Mouse (Mus musculus): ENCODE data around the gene Dnajc7. TPM values are rescaled to one million over a fixed set of nuclear protein-coding genes. Genes with fewer than 3 reads are reported as not detected.

The Dnajc7 gene
- polyA plus RNA-seq, 1 experiment from 2014 or later: 280 TPM

DNA sequence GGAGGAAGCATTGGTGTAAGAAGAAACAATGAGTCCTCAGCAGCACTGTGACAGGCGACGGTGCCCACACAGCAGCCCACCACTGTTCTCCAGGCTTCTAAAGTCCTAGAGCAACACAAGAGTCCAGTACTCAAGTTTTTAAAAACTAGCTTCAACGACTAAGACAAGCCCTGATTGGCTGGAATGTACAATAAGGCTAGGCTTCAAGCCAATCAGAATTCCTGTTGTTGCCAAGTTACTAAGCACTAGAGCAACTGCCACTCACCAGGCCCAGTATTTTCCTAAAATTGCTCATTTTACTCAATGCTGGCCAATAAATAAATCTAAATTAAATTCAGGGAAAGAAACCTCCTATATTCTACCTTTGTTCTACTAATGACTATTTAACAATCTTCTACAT is 6.7 kb downstream of the Dnajc7 start:
- no peak overlapping the region for H3K4me3 ChIP-seq
- 0 out of 2 replicates have a peak, but pooled peaks cover 11% of the 10 kb centered on the region for H3K36me3 ChIP-seq
- no peaks in the 10 kb centered on the region for H3K27me3 ChIP-seq
- ATAC-seq (ENCODE audit: insufficient number of reproducible peaks, insufficient read depth, low FRiP score, low TSS enrichment): no peak
- no peak overlapping the region for H3K27ac ChIP-seq
- no peaks in the 10 kb centered on the region for H3K9me3 ChIP-seq
- no peak overlapping the region for H3K9ac ChIP-seq
- H3K4me2 ChIP-seq (replicated peaks): no peak overlapping the region
- H3K4me1 ChIP-seq: peaks cover 15% of the 10 kb centered on the region
- WGBS: 94% methylated on average over 3 of the region's 3 CpGs

- Histone ChIP-seq H3K9ac (no peak overlapping the region), H3K36me3 (0 out of 2 replicates have a peak, but pooled peaks cover 14% of the 10 kb centered on the region), H3K9me3 (no peaks in the 10 kb centered on the region), H3K4me3 (no peak overlapping the region), H3K4me2 (replicated peaks) (no peak overlapping the region), H3K4me1 (0 out of 2 replicates have a peak, but pooled peaks cover 6% of the 10 kb centered on the region), H3K27ac (no peak overlapping the region), H3K27me3 (no peaks in the 10 kb centered on the region)
- WGBS: 93% methylated on average over 6 of the region's 6 CpGs
- no peak for ATAC-seq (ENCODE audit: insufficient number of reproducible peaks, insufficient read depth, low FRiP score, low TSS enrichment)
Observed at GRCm38 (mm10) chr11:100611627-100612026, 8.3 kb downstream of the Dnajc7 start.

DNA sequence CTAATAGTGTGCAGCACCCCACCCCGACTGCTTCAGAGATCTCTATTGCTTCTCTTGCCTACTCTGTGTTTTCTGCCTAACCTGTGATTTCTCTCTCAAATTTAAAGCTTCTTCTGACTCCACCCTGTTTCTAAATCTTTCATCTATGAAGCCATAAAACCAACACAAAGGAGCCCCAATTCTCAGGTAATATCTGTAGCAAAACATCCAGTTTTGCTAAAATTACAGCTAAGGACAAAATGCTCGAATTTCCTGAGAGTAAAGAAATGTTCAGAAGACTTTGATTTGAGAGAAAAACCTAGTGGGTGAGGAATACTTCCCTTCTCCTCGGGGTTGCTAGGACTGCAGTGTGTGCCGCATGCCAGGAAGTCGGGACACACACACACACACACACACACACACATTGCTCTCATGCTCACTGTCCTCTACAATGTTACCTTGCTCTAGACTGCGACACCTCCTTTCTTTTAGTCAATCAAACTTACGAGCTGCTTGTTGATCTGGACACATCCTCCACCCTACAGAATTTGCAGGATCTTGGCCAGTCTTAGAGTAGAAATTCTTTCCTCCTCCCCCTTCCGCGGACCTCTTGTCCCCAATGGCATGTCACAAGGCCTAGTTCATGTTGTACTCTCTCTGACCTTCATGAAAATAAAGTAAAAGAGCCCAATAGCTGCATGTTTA is 9.8 kb downstream of the Dnajc7 start:
- Histone ChIP-seq H3K4me2 (replicated peaks) (no peak overlapping the region), H3K27me3 (no peaks in the 10 kb centered on the region)
- WGBS: 79% methylated on average over 9 of the region's 9 CpGs

GRCm38 (mm10) chr11:100609355-100609996 is 10.5 kb downstream of the Dnajc7 start:
- Histone ChIP-seq H3K36me3 (peaks cover 9% of the 10 kb centered on the region; the same call in 1 of the 2 replicates), H3K27me3 (no peaks in the 10 kb centered on the region), H3K9me3 (no peaks in the 10 kb centered on the region), H3K9ac (no peak overlapping the region), H3K27ac (no peak overlapping the region), H3K4me3 (no peak overlapping the region), H3K4me1 (no peaks in the 10 kb centered on the region), H3K4me2 (replicated peaks) (no peak overlapping the region)
- ATAC-seq (ENCODE audit: insufficient number of reproducible peaks, insufficient read depth, low FRiP score, low TSS enrichment): no peak
- WGBS: 91% methylated on average over 5 of the region's 5 CpGs

More for the DNA sequence above, 9.8 kb downstream of the Dnajc7 start:
- peaks cover 9% of the 10 kb centered on the region; the same call in 1 of the 2 replicates for H3K36me3 ChIP-seq
- H3K4me3 ChIP-seq: no peak overlapping the region
- H3K9me3 ChIP-seq: no peaks in the 10 kb centered on the region
- H3K27ac ChIP-seq: no peak overlapping the region
- no peaks in the 10 kb centered on the region for H3K4me1 ChIP-seq
- no peak for ATAC-seq (ENCODE audit: insufficient number of reproducible peaks, insufficient read depth, low FRiP score, low TSS enrichment)
- no peak overlapping the region for H3K9ac ChIP-seq

DNA sequence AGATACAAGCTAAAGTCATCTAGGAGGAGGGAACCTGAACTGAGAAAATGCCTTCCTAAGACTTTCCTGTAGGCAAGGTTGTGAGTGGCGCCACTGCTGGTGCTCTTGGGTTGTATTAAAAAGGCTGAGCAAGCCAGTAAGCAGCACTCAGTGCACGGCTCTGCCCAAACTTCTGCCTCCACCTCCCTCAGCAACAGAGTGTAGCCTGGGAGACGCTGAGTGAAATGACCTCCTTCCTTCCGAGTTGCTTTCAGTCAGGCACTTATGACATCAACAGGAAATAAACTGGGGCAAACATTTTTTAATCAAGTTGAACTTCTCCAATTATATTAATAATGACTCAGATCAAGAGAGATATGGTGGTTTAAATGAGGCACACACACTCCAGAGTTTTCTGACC is 11.2 kb downstream of the Dnajc7 start:
- ATAC-seq (ENCODE audit: insufficient number of reproducible peaks, insufficient read depth, low FRiP score, low TSS enrichment): no peak
- no peaks in the 10 kb centered on the region for H3K9me3 ChIP-seq
- no peak overlapping the region for H3K4me2 ChIP-seq (replicated peaks)
- WGBS: 72% methylated on average over 4 of the region's 4 CpGs
- peaks cover 9% of the 10 kb centered on the region; the same call in 1 of the 2 replicates for H3K36me3 ChIP-seq
- no peak overlapping the region for H3K9ac ChIP-seq
- no peak overlapping the region for H3K4me3 ChIP-seq
- H3K4me1 ChIP-seq: no peaks in the 10 kb centered on the region
- H3K27ac ChIP-seq: no peak overlapping the region
- no peaks in the 10 kb centered on the region for H3K27me3 ChIP-seq

DNA sequence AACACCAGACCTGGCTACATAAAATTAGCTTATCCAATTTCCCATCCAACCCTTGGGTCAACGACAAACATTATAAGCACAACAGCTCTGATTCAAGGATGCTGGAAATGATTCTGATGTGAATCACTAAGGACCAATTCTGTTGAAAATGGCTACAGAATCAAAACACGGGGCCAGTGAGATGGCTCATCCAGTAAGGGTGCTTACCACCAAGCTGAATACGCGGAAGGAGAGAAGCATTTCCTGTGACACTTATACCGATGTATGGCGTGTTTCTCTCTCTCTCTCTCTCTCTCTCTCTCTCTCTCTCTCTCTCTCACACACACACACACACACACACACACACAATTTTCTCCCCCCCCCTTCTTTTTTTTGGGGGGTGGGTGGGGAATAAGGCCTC is 12.8 kb downstream of the Dnajc7 start:
- no peak overlapping the region for H3K9ac ChIP-seq
- WGBS: 95% methylated on average over 6 of the region's 6 CpGs
- no peak overlapping the region for H3K4me2 ChIP-seq (replicated peaks)
- no peak overlapping the region for H3K4me3 ChIP-seq
- H3K9me3 ChIP-seq: no peaks in the 10 kb centered on the region
- H3K27ac ChIP-seq: no peak overlapping the region
- peaks cover 16% of the 10 kb centered on the region; the same call in 1 of the 2 replicates for H3K36me3 ChIP-seq
- ATAC-seq (ENCODE audit: insufficient number of reproducible peaks, insufficient read depth, low FRiP score, low TSS enrichment): no peak
- no peaks in the 10 kb centered on the region for H3K27me3 ChIP-seq
- H3K4me1 ChIP-seq: no peaks in the 10 kb centered on the region

- Histone ChIP-seq H3K4me1 (no peaks in the 10 kb centered on the region), H3K36me3 (peaks cover 28% of the 10 kb centered on the region), H3K4me2 (replicated peaks) (no peak overlapping the region), H3K27me3 (no peaks in the 10 kb centered on the region), H3K9ac (no peak overlapping the region), H3K9me3 (no peaks in the 10 kb centered on the region), H3K27ac (no peak overlapping the region), H3K4me3 (no peak overlapping the region)
- WGBS: 89% methylated on average over 10 of the region's 10 CpGs
- no peak for ATAC-seq (ENCODE audit: insufficient number of reproducible peaks, insufficient read depth, low FRiP score, low TSS enrichment)
Observed at GRCm38 (mm10) chr11:100605451-100605850, 14.5 kb downstream of the Dnajc7 start.

DNA sequence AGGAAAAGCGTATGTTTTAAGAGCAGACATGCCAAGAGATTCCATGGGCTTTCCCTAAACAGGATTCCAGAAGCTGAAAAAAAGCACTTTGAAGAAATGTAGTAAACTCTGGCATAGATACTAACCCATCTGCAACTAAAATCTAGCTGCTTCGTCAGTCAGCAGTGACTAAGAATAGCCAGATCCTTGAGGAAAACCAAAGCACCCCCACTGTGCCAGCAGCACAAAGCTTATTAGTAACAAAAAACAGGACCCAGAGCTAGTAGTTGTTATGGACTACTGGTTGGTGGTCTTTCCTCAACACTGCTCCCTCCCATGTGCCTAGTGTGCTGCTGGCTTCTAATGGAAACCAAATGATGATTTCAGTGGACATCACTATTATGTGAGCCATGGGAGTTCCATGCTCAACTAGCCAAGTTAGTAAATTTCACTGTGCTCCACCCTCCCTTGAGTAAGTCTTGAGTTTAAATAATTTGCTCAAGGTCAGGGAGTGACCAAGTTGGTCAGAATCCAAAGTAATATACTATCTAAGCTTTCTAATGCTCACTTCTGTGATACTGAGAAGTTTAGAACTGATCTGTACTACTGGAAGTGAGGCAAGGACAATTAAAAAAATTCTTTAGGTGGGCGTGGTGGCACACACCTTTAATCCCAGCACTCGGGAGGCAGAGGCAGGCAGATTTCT is 15.5 kb downstream of the Dnajc7 start:
- WGBS: 87% methylated on average over 4 of the region's 4 CpGs
- H3K4me3 ChIP-seq: no peak overlapping the region

GRCm38 (mm10) chr11:100603813-100604212 is 16.2 kb downstream of the Dnajc7 start:
- no peaks in the 10 kb centered on the region for H3K27me3 ChIP-seq

More for the DNA sequence above, 15.5 kb downstream of the Dnajc7 start:
- no peaks in the 10 kb centered on the region for H3K27me3 ChIP-seq
- no peak for ATAC-seq (ENCODE audit: insufficient number of reproducible peaks, insufficient read depth, low FRiP score, low TSS enrichment)
- no peaks in the 10 kb centered on the region for H3K9me3 ChIP-seq
- no peaks in the 10 kb centered on the region for H3K4me1 ChIP-seq
- peaks cover 38% of the 10 kb centered on the region for H3K36me3 ChIP-seq
- no peak overlapping the region for H3K27ac ChIP-seq
- no peak overlapping the region for H3K9ac ChIP-seq
- no peak overlapping the region for H3K4me2 ChIP-seq (replicated peaks)

DNA sequence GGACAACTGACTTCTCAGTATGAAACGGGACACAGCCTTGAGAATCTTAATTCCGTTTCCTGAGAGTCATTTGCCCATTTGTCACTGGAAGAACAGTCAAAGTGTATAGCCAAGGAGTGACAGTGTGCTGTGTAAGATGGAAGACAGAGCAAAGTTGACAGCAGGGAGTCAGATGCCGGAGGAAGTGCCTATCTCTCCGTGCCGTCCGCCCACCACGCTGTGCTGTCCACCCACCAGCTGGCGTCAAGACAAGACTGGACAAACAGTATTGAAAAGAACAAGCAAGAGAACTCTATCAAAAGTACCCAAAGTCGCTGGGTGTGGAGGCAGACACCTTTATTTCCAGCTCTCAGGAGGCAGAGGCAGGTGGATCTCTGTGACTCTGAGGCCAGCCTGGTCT is 16.8 kb downstream of the Dnajc7 start:
- peaks cover 48% of the 10 kb centered on the region for H3K36me3 ChIP-seq
- H3K4me2 ChIP-seq (replicated peaks): no peak overlapping the region
- no peak overlapping the region for H3K9ac ChIP-seq
- H3K4me3 ChIP-seq: no peak overlapping the region
- no peaks in the 10 kb centered on the region for H3K9me3 ChIP-seq
- H3K27ac ChIP-seq: no peak overlapping the region
- H3K27me3 ChIP-seq: no peaks in the 10 kb centered on the region
- 89% methylated on average over 9 of the region's 9 CpGs for WGBS
- no peak for ATAC-seq (ENCODE audit: insufficient number of reproducible peaks, insufficient read depth, low FRiP score, low TSS enrichment)
- no peaks in the 10 kb centered on the region for H3K4me1 ChIP-seq

More at GRCm38 (mm10) chr11:100603813-100604212, 16.2 kb downstream of the Dnajc7 start:
- WGBS: 89% methylated on average over 8 of the region's 8 CpGs
- no peak for ATAC-seq (ENCODE audit: insufficient number of reproducible peaks, insufficient read depth, low FRiP score, low TSS enrichment)
- H3K9ac ChIP-seq: no peak overlapping the region
- no peaks in the 10 kb centered on the region for H3K4me1 ChIP-seq
- no peak overlapping the region for H3K27ac ChIP-seq
- no peak overlapping the region for H3K4me3 ChIP-seq
- no peaks in the 10 kb centered on the region for H3K9me3 ChIP-seq
- H3K36me3 ChIP-seq: peaks cover 44% of the 10 kb centered on the region
- no peak overlapping the region for H3K4me2 ChIP-seq (replicated peaks)

GRCm38 (mm10) chr11:100601372-100601771 is 18.6 kb downstream of the Dnajc7 start:
- 95% methylated on average over 3 of the region's 3 CpGs for WGBS
- no peaks in the 10 kb centered on the region for H3K27me3 ChIP-seq
- no peak overlapping the region for H3K4me2 ChIP-seq (replicated peaks)
- no peaks in the 10 kb centered on the region for H3K4me1 ChIP-seq
- H3K4me3 ChIP-seq: no peak overlapping the region
- no peak overlapping the region for H3K27ac ChIP-seq
- no peaks in the 10 kb centered on the region for H3K9me3 ChIP-seq
- H3K9ac ChIP-seq: no peak overlapping the region
- no peak for ATAC-seq (ENCODE audit: insufficient number of reproducible peaks, insufficient read depth, low FRiP score, low TSS enrichment)
- H3K36me3 ChIP-seq: peaks cover 64% of the 10 kb centered on the region

DNA sequence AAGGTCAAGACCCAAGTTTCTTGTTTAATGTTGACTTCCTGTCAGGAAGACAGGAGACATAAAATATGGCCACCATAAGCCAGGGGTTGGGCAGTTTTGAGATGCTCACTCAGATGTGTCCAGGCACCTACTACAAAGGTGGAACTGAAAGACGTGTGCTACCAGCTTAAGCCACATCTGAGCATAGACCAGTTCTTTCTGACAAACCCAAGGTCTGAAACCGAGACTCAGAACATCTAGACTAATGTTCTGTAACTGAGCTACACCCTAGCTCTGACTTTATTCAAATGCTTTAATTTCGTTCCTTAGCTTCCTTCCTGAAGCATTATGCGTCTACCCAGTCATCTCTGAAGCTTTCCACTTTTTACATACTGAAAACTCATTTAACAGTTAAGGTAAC is 21.9 kb downstream of the Dnajc7 start:
- Histone ChIP-seq H3K9ac (no peak overlapping the region), H3K4me3 (no peak overlapping the region), H3K36me3 (peaks cover 87% of the 10 kb centered on the region), H3K27ac (no peak overlapping the region), H3K9me3 (no peaks in the 10 kb centered on the region), H3K4me2 (replicated peaks) (no peak overlapping the region), H3K27me3 (no peaks in the 10 kb centered on the region), H3K4me1 (no peaks in the 10 kb centered on the region)
- no peak for ATAC-seq (ENCODE audit: insufficient number of reproducible peaks, insufficient read depth, low FRiP score, low TSS enrichment)
- 85% methylated on average over 4 of the region's 4 CpGs for WGBS
